Mouse (Mus musculus) heart, postnatal 0 days (tissue): ENCODE measurements around the gene Ppp2r2c.

Source experiments
- CTCF ChIP-seq: IDR thresholded peaks from 2 replicates; pipeline ENCODE4 v1.5.1; 2016; ENCODE audit warnings: antibody characterized with exemption, control low read depth, low read depth
- EP300 ChIP-seq: IDR thresholded peaks from 2 replicates; pipeline ENCODE4 v1.6.1; 2016; ENCODE audit warnings: antibody characterized with exemption, low read depth

- TF ChIP-seq CTCF (peak; percentile 47), EP300 (no peak)
Observed at GRCm38 (mm10) chr5:36936548-36936947, 68.2 kb downstream of the Ppp2r2c start.
